Mouse (Mus musculus) heart, adult 8-10 months (tissue): Measurements from ENCODE around the gene Ebna1bp2. TPM values are rescaled to one million over a fixed set of nuclear protein-coding genes. Genes with fewer than 3 reads are reported as not detected.

Experiments used
- DNase-seq: peaks from one replicate; pipeline ENCODE4 v3.0.0; 2022; ENCODE audit warnings: low spot score
- total RNA-seq, 4 experiments: library from RNA; stranded (reverse); gene quantifications; 2 replicates each; pipeline ENCODE4 v1.2.4; 2022

Ebna1bp2 gene
- 10 to 100 TPM; 26.6 to 42.0 (median 37.1) TPM for total RNA-seq

DNA sequence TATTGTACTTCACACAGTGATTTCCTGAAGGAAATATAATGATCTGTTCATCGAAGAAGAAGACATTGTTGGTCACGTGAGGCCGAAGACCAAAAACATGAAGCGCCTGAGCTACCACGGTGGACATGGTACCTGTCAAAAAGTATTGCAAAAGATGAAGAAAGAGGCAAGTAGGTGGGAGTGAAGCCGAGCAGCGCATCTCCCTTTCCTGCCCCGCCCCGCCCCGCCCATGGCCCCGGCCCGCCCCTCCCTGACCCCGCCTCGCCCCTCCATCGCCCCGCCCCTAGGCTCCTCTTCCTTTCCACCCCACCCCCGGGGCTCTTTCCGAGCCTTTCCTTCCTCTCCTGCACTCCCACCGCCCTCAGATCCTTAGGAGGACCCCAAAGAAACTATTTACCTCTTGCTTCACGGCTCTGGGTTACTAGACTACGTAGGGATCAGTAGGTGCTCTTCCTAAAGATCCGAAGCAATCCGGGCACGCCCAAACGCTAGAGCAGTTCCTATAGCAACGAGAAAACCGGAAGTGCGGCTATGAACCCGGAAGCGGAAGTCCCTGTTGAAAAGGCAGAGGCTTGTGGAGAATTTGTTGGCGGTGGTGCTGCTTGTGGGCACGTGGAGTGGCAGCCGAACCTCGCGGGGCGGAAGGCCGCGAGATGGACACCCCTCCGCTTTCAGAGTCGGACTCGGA, at the start of gene Ebna1bp2, which contains the start of gene Cfap57:
Gene Ebna1bp2, plus strand, starts transcription at position 521 of the 688 bp plus-strand sequence.
Gene Cfap57, minus strand, starts transcription at position 499 of the 688 bp plus-strand sequence.
- peak; percentile 94 for DNase-seq

GRCm38 (mm10) chr4:118571441-118571840, 49.2 kb upstream of the Ebna1bp2 start:
- no peak for DNase-seq

DNA sequence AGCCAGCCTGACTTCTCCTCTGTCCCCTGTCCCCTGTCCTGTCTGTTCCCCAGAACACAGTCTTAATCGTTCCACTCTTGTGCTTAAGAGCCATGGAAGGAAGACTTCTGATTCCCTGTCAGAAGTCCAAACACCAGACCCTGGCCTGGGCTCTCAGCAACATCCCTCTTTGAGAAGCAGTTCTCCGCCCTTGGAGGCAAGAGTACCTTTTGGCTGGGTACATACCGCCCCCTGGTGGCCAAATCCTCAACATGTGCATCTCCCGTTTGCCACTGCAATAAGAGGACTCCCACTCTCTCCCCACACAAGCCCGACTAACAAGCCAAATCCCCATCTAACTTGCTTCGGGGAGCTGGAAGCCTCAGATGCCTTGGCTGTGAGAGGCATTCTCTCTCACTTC, 44.5 kb upstream of the Ebna1bp2 start:
- DNase-seq: peak; percentile 57

DNA sequence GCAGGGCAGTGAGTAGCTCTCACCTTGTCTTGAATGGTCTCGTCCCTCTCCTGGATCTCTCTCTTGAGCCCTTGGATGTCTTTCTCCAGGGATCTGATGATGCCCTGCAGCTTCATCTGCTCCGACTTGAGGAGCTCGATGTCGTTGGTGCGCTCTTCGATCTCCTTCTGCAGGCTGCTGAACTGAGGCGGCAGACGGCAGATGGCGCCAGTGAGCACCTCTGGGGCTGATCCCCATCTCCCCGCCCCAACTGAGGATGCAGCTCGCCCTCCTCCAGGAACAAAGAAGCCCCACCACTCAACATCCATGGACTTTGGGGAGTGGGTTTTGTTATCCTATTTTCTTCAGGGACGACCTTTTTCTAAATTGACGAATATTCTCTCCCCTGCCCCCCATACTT, 41.3 kb upstream of the Ebna1bp2 start:
- DNase-seq: no peak

GRCm38 (mm10) chr4:118581508-118581907, 39.1 kb upstream of the Ebna1bp2 start:
- no peak for DNase-seq

DNA sequence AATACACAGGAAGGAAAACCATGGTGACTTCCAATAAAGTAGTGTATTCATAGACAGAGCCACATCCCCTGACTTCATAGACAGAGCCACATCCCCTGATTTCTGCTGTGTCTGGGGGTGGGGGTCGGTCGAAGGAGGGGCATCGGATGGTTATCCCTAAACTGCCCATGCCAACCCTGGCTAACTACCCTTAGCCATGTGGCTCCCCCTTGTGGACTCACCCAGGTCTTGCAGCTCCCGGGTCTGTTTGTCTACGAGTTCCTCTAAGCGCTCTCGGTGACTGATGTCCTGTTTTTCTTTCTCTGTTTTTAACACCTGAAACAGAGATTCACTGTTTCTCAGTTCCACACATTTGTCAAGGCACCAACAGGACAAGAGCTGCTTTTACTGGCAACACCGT, 38.0 kb upstream of the Ebna1bp2 start:
- no peak for DNase-seq

DNA sequence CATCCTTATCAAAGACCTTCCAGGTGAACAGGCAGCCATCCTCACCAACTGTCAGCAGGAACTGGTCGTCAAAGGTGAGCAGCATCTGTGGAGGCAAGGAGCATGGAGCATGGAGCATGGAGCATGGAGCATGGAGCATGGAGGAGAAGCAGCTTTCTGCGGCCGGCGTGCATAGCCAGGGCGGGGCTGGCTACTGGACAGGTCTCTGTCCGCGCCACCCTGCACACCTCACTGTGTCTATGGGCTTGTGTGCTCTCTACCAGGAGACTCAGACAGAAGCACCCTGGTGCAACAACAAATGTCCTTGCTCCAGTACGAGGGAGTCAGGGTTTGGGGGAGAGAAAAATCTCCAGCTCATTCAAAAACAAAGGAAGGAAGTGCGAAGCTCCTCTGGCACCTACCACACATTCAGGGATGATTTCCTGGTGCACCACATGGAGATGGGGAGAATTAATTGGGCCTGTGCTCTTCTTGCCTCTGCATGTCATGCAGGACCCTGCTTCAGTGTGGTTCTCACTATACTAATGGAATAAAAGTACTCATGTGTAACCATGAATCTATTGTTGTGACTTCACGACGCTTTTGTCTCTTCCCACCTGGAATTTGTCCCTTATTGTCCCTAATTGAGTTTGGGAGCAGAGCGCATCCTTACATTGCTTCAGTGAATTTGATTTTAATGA, 31.4 kb upstream of the Ebna1bp2 start:
- no peak for DNase-seq

- DNase-seq: no peak
Measured at GRCm38 (mm10) chr4:118589733-118590130, 30.9 kb upstream of the Ebna1bp2 start.

DNA sequence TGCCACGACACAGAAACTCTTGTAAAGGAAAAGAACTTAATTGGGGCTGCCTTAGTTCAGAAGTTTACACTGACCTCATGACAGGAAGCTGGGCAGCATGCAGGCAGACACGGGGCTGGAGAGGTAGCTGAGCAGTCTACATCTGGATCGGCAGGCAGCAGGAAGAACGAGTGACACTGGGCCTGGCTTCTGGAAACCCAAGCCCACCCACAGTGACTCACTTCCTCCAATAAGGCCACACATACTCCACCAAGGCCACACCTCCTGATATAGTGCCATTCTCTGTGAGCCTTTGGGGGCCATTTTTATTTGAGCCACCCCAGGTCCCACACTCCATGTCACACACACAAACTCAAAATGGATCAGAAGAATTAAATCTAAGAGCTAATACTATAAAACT, 16.5 kb upstream of the Ebna1bp2 start:
- DNase-seq: no peak

- DNase-seq: no peak
Measured at GRCm38 (mm10) chr4:118609836-118610235, 10.8 kb upstream of the Ebna1bp2 start.

DNA sequence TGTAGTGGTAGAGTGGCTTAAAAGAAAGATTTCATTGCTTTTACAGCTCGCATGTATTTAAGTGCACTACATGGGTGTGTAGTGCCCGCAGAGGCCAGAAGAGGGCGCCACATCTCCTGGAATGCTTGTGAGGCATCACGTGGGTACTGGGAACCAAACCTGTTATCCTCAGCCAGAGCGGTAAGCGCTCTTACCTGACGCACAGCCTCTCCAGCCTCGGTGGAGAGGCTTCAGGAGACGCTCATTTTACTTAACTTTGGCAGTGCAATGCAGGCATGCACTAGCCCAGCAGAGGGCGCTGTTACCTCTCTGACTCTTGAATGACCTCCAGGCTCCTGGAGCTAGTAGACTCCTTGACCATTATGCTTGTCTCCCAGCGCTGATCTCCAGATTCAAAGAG, 8.0 kb upstream of the Ebna1bp2 start:
- DNase-seq: no peak

DNA sequence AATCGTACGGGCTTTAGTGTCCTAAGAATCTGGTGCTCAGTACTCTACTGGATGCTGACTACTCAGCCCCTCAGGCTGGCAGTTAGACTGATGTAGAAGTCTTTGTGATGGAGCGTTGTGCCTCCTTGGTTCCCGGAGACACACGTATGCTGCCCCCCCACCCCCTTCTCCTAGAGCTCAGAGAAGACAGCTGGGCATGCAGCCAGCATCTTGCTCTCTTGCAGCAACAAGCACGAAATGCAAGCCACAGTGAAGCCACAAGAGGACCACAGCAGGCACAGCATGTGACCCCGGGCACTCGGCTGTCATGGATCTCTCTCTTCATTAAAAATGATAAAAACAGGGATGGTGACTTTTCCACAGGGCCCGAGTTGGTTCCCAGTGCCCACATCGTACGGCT, 5.2 kb upstream of the Ebna1bp2 start:
- DNase-seq: no peak

DNA sequence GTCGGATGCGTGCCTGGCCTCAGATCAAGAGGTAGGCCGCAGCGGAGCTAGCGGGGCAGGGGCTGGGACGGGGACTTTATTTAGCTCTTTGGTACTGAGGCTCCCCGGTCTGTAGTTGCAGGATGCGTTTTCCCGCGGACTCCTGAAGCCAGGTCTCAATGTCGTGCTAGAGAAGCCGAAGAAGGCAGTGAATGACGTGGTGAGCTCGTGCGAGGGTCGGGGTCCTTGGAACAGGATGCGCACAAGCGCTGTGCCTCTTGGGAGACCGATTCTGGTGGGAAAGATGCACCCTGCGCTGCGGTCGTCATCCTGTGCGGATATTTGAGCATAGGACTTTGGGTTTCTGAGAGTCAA, 345 bp downstream of the Ebna1bp2 start:
- no peak for DNase-seq

GRCm38 (mm10) chr4:118621781-118622180, 1.2 kb downstream of the Ebna1bp2 start:
- no peak for DNase-seq

DNA sequence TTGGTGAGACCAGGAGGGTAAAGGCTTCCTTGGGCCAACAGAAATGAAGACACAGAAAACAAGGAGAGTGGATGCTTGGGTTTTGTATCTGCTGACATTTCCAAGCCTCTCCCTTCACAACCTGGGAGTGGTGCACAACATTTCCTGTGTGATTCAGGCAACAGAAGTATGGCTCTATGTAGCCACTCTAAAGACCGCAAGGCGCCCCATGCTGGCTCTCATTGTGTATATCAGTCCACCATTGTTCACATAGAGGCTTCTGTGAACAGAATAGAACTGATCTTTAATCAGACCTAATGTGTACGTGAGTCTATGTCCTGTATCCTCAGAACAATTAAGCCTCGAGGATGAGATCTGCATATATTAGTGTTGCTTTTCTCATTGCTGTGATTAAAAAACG, 9.7 kb downstream of the Ebna1bp2 start:
- DNase-seq: no peak

GRCm38 (mm10) chr4:118642346-118643190, 22.0 kb downstream of the Ebna1bp2 start:
- no peak for DNase-seq

- DNase-seq: peak; percentile 40
Measured at GRCm38 (mm10) chr4:118645234-118645633, 24.6 kb downstream of the Ebna1bp2 start.

- no peak for DNase-seq
Measured at GRCm38 (mm10) chr4:118658652-118659051, 38.1 kb downstream of the Ebna1bp2 start, which contains the start of gene Olfr62. Olfr62 (plus strand) TSS chr4:118658952.
